Mouse (Mus musculus) heart, embryonic 14.5 days (tissue): Measurements from ENCODE around the gene Ndufs3. TPM values are rescaled to one million over a fixed set of nuclear protein-coding genes. Genes with fewer than 3 reads are reported as not detected.

Experiments used
- ATAC-seq: fragments of 200-750 bp; cut with Nextera tagmentation; 2 replicates; pipeline ENCODE4 v1.8.0; 2017; ENCODE audit warnings: low read depth, moderate TSS enrichment; ENCODE audit not compliant: insufficient number of reproducible peaks, insufficient read depth, low FRiP score
- H3K27ac ChIP-seq, 2 experiments: fragments of 200-500 bp in 1 of 2; fragments of 300-500 bp in 1 of 2; sonication (generic) in 1 of 2; replicated peaks in 1 of 2; 2 replicates each; pipeline ENCODE4 v1.5.1; 2012 to 2014; ENCODE audit warnings: low read depth in 2 of 2, low read length in 2 of 2, control low read depth in 1 of 2, mild to moderate bottlenecking in 1 of 2, mixed read lengths in 1 of 2; ENCODE audit not compliant: control insufficient read depth in 1 of 2, insufficient read depth in 1 of 2
- H3K27me3 ChIP-seq: fragments of 300-500 bp; sonication (generic); 2 replicates; pipeline ENCODE4 v1.6.1; 2014; ENCODE audit warnings: mild to moderate bottlenecking, low read length, control low read depth; ENCODE audit not compliant: control insufficient read depth, insufficient read depth
- H3K36me3 ChIP-seq: fragments of 300-500 bp; sonication (generic); 2 replicates; pipeline ENCODE4 v1.6.1; 2014; ENCODE audit warnings: mild to moderate bottlenecking, control low read depth, low read length, mixed read lengths; ENCODE audit not compliant: control insufficient read depth, insufficient read depth
- H3K4me1 ChIP-seq, 2 experiments: fragments of 200-500 bp in 1 of 2; fragments of 300-500 bp in 1 of 2; sonication (generic) in 1 of 2; 2 replicates each; pipeline ENCODE4 v1.6.1; 2012 to 2014; ENCODE audit warnings: low read length in 2 of 2, control low read depth in 1 of 2, mixed read lengths in 1 of 2; ENCODE audit not compliant: control insufficient read depth in 2 of 2, insufficient read depth in 2 of 2
- H3K4me2 ChIP-seq: fragments of 300-500 bp; sonication (generic); 2 replicates; pipeline ENCODE4 v1.6.1; 2014; ENCODE audit warnings: mild to moderate bottlenecking, low read length
- H3K4me3 ChIP-seq, 2 experiments: fragments of 200-500 bp in 1 of 2; fragments of 300-500 bp in 1 of 2; sonication (generic) in 1 of 2; 2 replicates each; pipeline ENCODE4 v1.5.1; 2012 to 2014; ENCODE audit warnings: low read length in 2 of 2, mild to moderate bottlenecking in 2 of 2, control low read depth in 1 of 2, low read depth in 1 of 2, moderate library complexity in 1 of 2; ENCODE audit not compliant: control insufficient read depth in 1 of 2, insufficient read depth in 1 of 2
- H3K9ac ChIP-seq: fragments of 300-500 bp; sonication (generic); 2 replicates; pipeline ENCODE4 v1.6.1; 2014; ENCODE audit warnings: mild to moderate bottlenecking, low read length
- H3K9me3 ChIP-seq: fragments of 300-500 bp; sonication (generic); 2 replicates; pipeline ENCODE4 v1.6.1; 2016; ENCODE audit warnings: low read length, control low read depth; ENCODE audit not compliant: control insufficient read depth
- WGBS: fragments of 180-500 bp; shearing (Covaris S2); extraction: QIAGEN DNeasy Blood & Tissue Kit; methylation state at CpG from one replicate; pipeline ENCODE4 v1.1.7; 2014; 5-methylcytosine and 5-hydroxymethylcytosine counted together
- polyA plus RNA-seq: library from polyadenylated mRNA; unstranded; fragments of >200 nt; fragmentation: Nextera tagmentation; extraction: Ambion mirVana; gene quantifications from 2 replicates; pipeline ENCODE4 v1.2.1, GENCODE M21; 2014

The Ndufs3 gene
- polyA plus RNA-seq, 1 experiment from 2014 or later, result 423 TPM

- peak overlapping the region; percentile 81 for H3K4me2 ChIP-seq
- peaks cover 5 to 20% of the 10 kb centered on the region in 2 experiments for H3K4me1 ChIP-seq
- H3K36me3 ChIP-seq, result peaks cover 34% of the 10 kb centered on the region
- WGBS, result 2% methylated on average over 13 of the region's 13 CpGs
- H3K9ac ChIP-seq, result peak overlapping the region; percentile 95
- H3K9me3 ChIP-seq, result no peaks in the 10 kb centered on the region
- peak overlapping the region; percentile 84 to 96 for H3K4me3 ChIP-seq
- no peak for ATAC-seq
- no peaks in the 10 kb centered on the region for H3K27me3 ChIP-seq
- H3K27ac ChIP-seq, result peak overlapping the region; percentile 82 to 86
Measured at GRCm38 (mm10) chr2:90847681-90848050, 57.0 kb downstream of the Ndufs3 start.

- peak within 1 kb of the TSS; percentile 86 to 89 for H3K27ac ChIP-seq
- peaks cover 5 to 20% of the 10 kb centered on the region in 2 experiments for H3K4me1 ChIP-seq
- WGBS, result under 1% methylated on average over 67 of the region's 67 CpGs
- H3K27me3 ChIP-seq, result no peaks in the 10 kb centered on the region
- peak; percentile 97 for ATAC-seq
- H3K36me3 ChIP-seq, result peaks cover 28% of the 10 kb centered on the region
- no peaks in the 10 kb centered on the region for H3K9me3 ChIP-seq
- H3K4me2 ChIP-seq, result peak within 1 kb of the TSS; percentile 81
- peak within 1 kb of the TSS; percentile 95 for H3K9ac ChIP-seq
- H3K4me3 ChIP-seq, result peak within 1 kb of the TSS; percentile 84 to 96
Measured at GRCm38 (mm10) chr2:90846955-90847680, 57.5 kb downstream of the Ndufs3 start, which contains the start of gene Mtch2. TSS of gene Mtch2 (plus strand) at chr2:90847155.

GRCm38 (mm10) chr2:90846597-90846954 is 58.1 kb downstream of the Ndufs3 start:
- Histone ChIP-seq H3K9me3 (no peaks in the 10 kb centered on the region), H3K4me1 (peaks cover 5 to 20% of the 10 kb centered on the region in 2 experiments), H3K36me3 (peaks cover 23% of the 10 kb centered on the region), H3K27ac (peak overlapping the region; percentile 86 to 89), H3K9ac (peak overlapping the region; percentile 95), H3K4me3 (peak overlapping the region; percentile 38 to 96), H3K4me2 (peak overlapping the region; percentile 61), H3K27me3 (no peaks in the 10 kb centered on the region)
- 2% methylated on average over 8 of the region's 8 CpGs for WGBS
- ATAC-seq, result 0 out of 2 replicates have a peak, but pooled peaks have one; percentile 9

GRCm38 (mm10) chr2:90846171-90846570 is 58.5 kb downstream of the Ndufs3 start:
- no peaks in the 10 kb centered on the region for H3K9me3 ChIP-seq
- peaks cover 5 to 20% of the 10 kb centered on the region in 2 experiments for H3K4me1 ChIP-seq
- peak overlapping the region; percentile 61 for H3K4me2 ChIP-seq
- peak overlapping the region; percentile 86 to 89 for H3K27ac ChIP-seq
- peak overlapping the region; percentile 95 for H3K9ac ChIP-seq
- ATAC-seq, result no peak
- no peaks in the 10 kb centered on the region for H3K27me3 ChIP-seq
- peaks cover 19% of the 10 kb centered on the region for H3K36me3 ChIP-seq
- 41% methylated on average over 6 of the region's 6 CpGs for WGBS
- H3K4me3 ChIP-seq, result peak overlapping the region in 1 of 2 experiments; percentile 96; a peak in 2 of 4 replicates

- Histone ChIP-seq H3K27ac (no peak overlapping the region), H3K4me1 (peaks cover 5 to 20% of the 10 kb centered on the region in 2 experiments), H3K4me2 (no peak overlapping the region), H3K9ac (no peak overlapping the region), H3K4me3 (no peak overlapping the region), H3K36me3 (peaks cover 9% of the 10 kb centered on the region), H3K9me3 (no peaks in the 10 kb centered on the region), H3K27me3 (no peaks in the 10 kb centered on the region)
- ATAC-seq, result no peak
- WGBS, result 67% methylated on average over 5 of the region's 5 CpGs
Measured at GRCm38 (mm10) chr2:90845234-90845633, 59.4 kb downstream of the Ndufs3 start.

Other genes with a start within 250 kb of the Ndufs3 start
- gene Nup160, start 227.6 kb downstream of the Ndufs3 start, polyA plus RNA-seq, result 24.0 and 28.5 TPM in 2 replicates
- gene Fnbp4, start 159.5 kb downstream of the Ndufs3 start, polyA plus RNA-seq, result 53.1 and 56.3 TPM in 2 replicates
- 2.3 and 2.4 TPM in 2 replicates for gene Agbl2, start 122.1 kb downstream of the Ndufs3 start, polyA plus RNA-seq
- 277 and 286 TPM in 2 replicates for gene Mtch2, start 57.7 kb downstream of the Ndufs3 start, polyA plus RNA-seq
- gene C1qtnf4, start 19.0 kb downstream of the Ndufs3 start, polyA plus RNA-seq, result 19.4 and 22.2 TPM in 2 replicates
- 20.6 and 24.8 TPM in 2 replicates for gene Kbtbd4, start 87 bp downstream of the Ndufs3 start, polyA plus RNA-seq
- gene Celf1, start 35.6 kb upstream of the Ndufs3 start, polyA plus RNA-seq, result 76.6 and 79.1 TPM in 2 replicates
- gene Rapsn, start 130.8 kb upstream of the Ndufs3 start, polyA plus RNA-seq, result 29.8 and 31.0 TPM in 2 replicates
- 275 and 293 TPM in 2 replicates for gene Psmc3, start 149.2 kb upstream of the Ndufs3 start, polyA plus RNA-seq
- gene Slc39a13, start 165.6 kb upstream of the Ndufs3 start, polyA plus RNA-seq, result 50.6 and 52.0 TPM in 2 replicates
- gene Spi1, start 177.6 kb upstream of the Ndufs3 start, polyA plus RNA-seq, result 4.8 and 5.1 TPM in 2 replicates
- gene Mybpc3, start 213.3 kb upstream of the Ndufs3 start, polyA plus RNA-seq, result 789 and 806 TPM in 2 replicates